Mouse (Mus musculus): ENCODE data around the gene Etfbkmt.

DNA sequence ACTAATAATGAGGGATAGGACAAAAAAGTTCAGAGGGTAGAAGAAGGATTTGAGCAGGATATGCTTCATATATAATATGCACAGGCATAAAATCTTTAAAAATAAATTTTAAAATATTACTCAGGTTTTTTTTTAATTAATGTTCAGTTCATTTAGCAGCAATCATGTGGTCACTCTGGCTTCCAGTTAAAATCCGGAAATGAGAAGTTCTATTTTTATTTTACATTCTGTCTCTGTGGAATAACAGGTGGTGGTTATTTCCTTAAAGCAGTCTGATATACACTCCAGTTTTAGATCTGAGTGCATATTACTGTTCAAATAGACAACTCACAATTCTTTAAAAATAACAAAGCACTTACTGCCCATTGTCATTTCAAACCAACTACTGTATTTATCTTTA is 45.1 kb upstream of the Etfbkmt start:
- no peak for TF ChIP-seq MAFK (IDR thresholded peaks at IDR 0.05; ENCODE audit: insufficient read depth, low read depth, low read length)
- no peak for TF ChIP-seq HCFC1 (IDR thresholded peaks at IDR 0.05; ENCODE audit: borderline replicate concordance, insufficient read depth, low read length)
- no peak for TF ChIP-seq ZC3H11A (IDR thresholded peaks at IDR 0.05; ENCODE audit: borderline replicate concordance, low read depth, low read length)
- no peak for TF ChIP-seq CHD2 (IDR thresholded peaks at IDR 0.05; ENCODE audit: low read depth, low read length)
- no peak for TF ChIP-seq ZNF384 (IDR thresholded peaks at IDR 0.05; ENCODE audit: low read depth, low read length)
